Mouse (Mus musculus): ENCODE results near the gene Hist1h3h. TPM values are rescaled to one million over a fixed set of nuclear protein-coding genes. Genes with fewer than 3 reads are reported as not detected.

Hist1h3h gene
- polyA plus RNA-seq, 1 experiment = 12.7 TPM

Other genes starting within 250 kb of the Hist1h3h start
- 0.74 and 0.86 TPM in 2 replicates for gene Nkapl, start 249.2 kb upstream of the Hist1h3h start, polyA plus RNA-seq (2012; rRNA removed)
- 1.7 and 2.0 TPM in 2 replicates for gene Zkscan4, start 238.8 kb upstream of the Hist1h3h start, polyA plus RNA-seq (2012; rRNA removed)
- gene Gm10065, start 238.2 kb upstream of the Hist1h3h start, polyA plus RNA-seq (2012; rRNA removed) = 0.76 TPM in 1 of 2 replicates, not detected in the other
- gene AK157302, start 222.4 kb upstream of the Hist1h3h start, polyA plus RNA-seq (2012; rRNA removed) = 0.27 and 0.50 TPM in 2 replicates
- gene Gm11273, start 216.2 kb upstream of the Hist1h3h start, polyA plus RNA-seq (2012; rRNA removed) = 12.7 and 15.5 TPM in 2 replicates
- 6.2 and 6.3 TPM in 2 replicates for gene Zkscan8, start 186.5 kb upstream of the Hist1h3h start, polyA plus RNA-seq (2012; rRNA removed)
- gene Olfr1366, start 174.9 kb upstream of the Hist1h3h start, polyA plus RNA-seq (2012; rRNA removed) = not detected in 2 replicates
- not detected in 2 replicates for gene Olfr1535, start 157.8 kb upstream of the Hist1h3h start, polyA plus RNA-seq (2012; rRNA removed)
- gene Olfr1364, start 135.9 kb upstream of the Hist1h3h start, polyA plus RNA-seq (2012; rRNA removed) = not detected in 2 replicates
- not detected in 2 replicates for gene Olfr1362, start 103.6 kb upstream of the Hist1h3h start, polyA plus RNA-seq (2012; rRNA removed)
- gene Olfr11, start 75.1 kb upstream of the Hist1h3h start, polyA plus RNA-seq (2012; rRNA removed) = not detected in 2 replicates
- not detected in 2 replicates for gene Olfr1361, start 54.3 kb upstream of the Hist1h3h start, polyA plus RNA-seq (2012; rRNA removed)
- gene Olfr1360, start 40.3 kb upstream of the Hist1h3h start, polyA plus RNA-seq (2012; rRNA removed) = not detected in 2 replicates
- gene Olfr1359, start 19.5 kb upstream of the Hist1h3h start, polyA plus RNA-seq (2012; rRNA removed) = not detected in 2 replicates
- gene Hist1h2bl, start 1.5 kb upstream of the Hist1h3h start, polyA plus RNA-seq (2012; rRNA removed) = 1.8 TPM in 1 of 2 replicates, not detected in the other
- gene Hist1h2ai, start 1.2 kb upstream of the Hist1h3h start, polyA plus RNA-seq (2012; rRNA removed) = 3.0 and 4.3 TPM in 2 replicates
- gene Hist1h2bm, start 4.4 kb downstream of the Hist1h3h start, polyA plus RNA-seq (2012; rRNA removed) = 0.65 TPM in 1 of 2 replicates, not detected in the other
- gene Hist1h4j, start 17.4 kb downstream of the Hist1h3h start, polyA plus RNA-seq (2012; rRNA removed) = 0.97 and 1.7 TPM in 2 replicates
- gene Hist1h4k, start 32.8 kb downstream of the Hist1h3h start, polyA plus RNA-seq (2012; rRNA removed) = 3.7 and 10.4 TPM in 2 replicates
- 1.1 and 1.3 TPM in 2 replicates for gene Hist1h2ak, start 36.2 kb downstream of the Hist1h3h start, polyA plus RNA-seq (2012; rRNA removed)
- 0.98 and 1.1 TPM in 2 replicates for gene Hist1h2bn, start 36.5 kb downstream of the Hist1h3h start, polyA plus RNA-seq (2012; rRNA removed)
- 0.43 TPM in 2 replicates for gene Hist1h1b, start 63.0 kb downstream of the Hist1h3h start, polyA plus RNA-seq (2012; rRNA removed)
- gene Hist1h3i, start 65.7 kb downstream of the Hist1h3h start, polyA plus RNA-seq (2012; rRNA removed) = 5.2 and 5.7 TPM in 2 replicates
- gene Hist1h2an, start 69.6 kb downstream of the Hist1h3h start, polyA plus RNA-seq (2012; rRNA removed) = 1.4 and 2.6 TPM in 2 replicates
- gene Hist1h2bp, start 69.8 kb downstream of the Hist1h3h start, polyA plus RNA-seq (2012; rRNA removed) = 1.3 and 4.4 TPM in 2 replicates
- gene Hist1h2bq, start 92.5 kb downstream of the Hist1h3h start, polyA plus RNA-seq (2012; rRNA removed) = 6.5 and 38.5 TPM in 2 replicates
- gene Hist1h2ao, start 92.8 kb downstream of the Hist1h3h start, polyA plus RNA-seq (2012; rRNA removed) = not detected in 2 replicates
- not detected in 2 replicates for gene Hist1h4m, start 94.1 kb downstream of the Hist1h3h start, polyA plus RNA-seq (2012; rRNA removed)
- gene Hist1h4n, start 114.5 kb downstream of the Hist1h3h start, polyA plus RNA-seq (2012; rRNA removed) = 14.4 and 25.0 TPM in 2 replicates
- gene Hist1h2ap, start 115.8 kb downstream of the Hist1h3h start, polyA plus RNA-seq (2012; rRNA removed) = 16.8 and 17.6 TPM in 2 replicates
- gene Hist1h2br, start 116.1 kb downstream of the Hist1h3h start, polyA plus RNA-seq (2012; rRNA removed) = 4.6 and 35.6 TPM in 2 replicates
- 0.81 and 1.4 TPM in 2 replicates for gene Zfp184, start 227.4 kb downstream of the Hist1h3h start, polyA plus RNA-seq (2012; rRNA removed)

All from gonadal fat pad, adult 2 months (tissue).